Mouse (Mus musculus): ENCODE results near the gene Dnah17. TPM values are rescaled to one million over a fixed set of nuclear protein-coding genes. Genes with fewer than 3 reads are reported as not detected.

Dnah17 gene
- total RNA-seq, 2 experiments from 2014 or later: 0.05 to 0.10 TPM

DNA sequence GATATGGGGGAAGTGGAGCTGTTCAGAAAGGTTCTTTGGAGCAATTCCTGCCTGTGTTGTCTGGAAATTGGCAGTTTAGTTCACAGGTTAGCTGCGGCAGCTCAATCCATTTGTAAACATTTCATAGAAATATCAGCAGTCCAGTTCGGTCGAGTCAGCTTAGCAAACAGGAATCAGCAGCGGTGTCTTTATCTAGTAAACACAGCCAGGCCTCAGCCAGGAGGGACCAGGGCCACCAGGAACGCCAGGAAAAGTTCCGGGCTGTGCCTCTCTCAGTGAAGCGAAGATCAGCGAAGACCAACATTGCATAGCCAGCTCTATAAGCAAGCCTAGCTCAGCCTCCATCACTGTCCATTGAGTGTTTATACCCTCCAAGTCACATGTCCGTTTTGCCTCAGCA, 99.3 kb downstream of the Dnah17 start:
- no peak for DNase-seq (ENCODE audit: low spot score in 2 of 2)

DNA sequence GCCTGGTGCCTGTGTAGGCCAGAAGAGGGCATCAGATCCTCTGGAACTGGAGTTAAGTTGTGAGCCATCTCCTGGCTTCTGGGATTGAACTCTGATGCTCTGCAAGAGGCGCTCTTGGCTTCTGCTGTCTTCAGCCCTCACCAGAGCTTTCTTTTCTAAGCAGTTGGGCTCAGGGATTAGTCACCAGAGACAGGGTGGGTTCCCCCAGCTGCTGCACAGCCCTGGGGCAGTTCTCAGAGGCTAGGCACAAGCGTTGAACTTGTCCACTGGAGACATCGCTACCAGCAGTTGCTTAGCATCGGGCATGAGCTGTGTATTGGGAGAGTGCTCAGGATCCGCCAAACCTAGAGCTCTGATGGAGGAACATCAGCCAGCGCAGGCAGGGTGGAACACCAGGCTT, 101.3 kb downstream of the Dnah17 start:
- DNase-seq (ENCODE audit: low spot score in 2 of 2): no peak

DNA sequence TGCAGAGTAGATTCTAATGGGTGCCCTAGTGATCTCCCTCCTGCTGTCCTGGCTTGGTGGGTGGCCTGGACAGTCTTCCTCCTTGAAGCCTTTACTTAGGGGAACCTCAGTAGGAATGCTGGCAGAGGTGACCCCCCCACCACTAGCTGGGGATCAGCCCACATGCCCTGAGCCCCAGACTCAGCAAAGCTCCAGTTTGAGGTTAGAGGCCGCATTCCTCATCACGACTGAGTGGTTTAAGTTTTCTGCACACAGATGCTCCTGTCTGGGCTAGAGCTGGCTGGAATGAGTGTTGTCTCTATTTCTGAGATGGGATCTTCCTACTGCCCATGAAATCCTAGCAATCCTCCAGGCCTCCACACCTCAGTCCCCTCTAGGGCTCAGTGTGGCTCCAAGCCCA, 106.3 kb downstream of the Dnah17 start:
- no peak for DNase-seq (ENCODE audit: low spot score in 2 of 2)

DNA sequence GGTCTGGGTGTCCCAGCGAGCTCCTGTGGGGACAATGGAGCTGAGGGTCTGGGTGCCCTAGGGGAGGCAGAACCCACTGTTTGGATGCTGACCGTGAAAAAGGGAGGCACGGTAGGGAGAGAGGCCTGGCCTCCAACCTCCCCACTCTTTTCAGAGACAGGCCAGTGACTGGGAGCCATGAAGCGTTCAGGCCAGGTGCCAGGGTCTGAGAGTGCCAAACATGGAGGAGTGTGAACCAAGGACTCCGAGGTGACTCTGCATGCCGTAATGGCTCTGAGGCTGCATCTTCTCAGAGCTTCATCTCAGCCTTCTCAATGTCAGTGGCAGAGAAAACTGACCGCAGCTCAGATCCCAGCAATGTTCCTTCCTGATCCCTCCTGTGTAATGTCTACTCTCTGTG, 107.0 kb downstream of the Dnah17 start:
- no peak for DNase-seq (ENCODE audit: low spot score in 2 of 2)

DNA sequence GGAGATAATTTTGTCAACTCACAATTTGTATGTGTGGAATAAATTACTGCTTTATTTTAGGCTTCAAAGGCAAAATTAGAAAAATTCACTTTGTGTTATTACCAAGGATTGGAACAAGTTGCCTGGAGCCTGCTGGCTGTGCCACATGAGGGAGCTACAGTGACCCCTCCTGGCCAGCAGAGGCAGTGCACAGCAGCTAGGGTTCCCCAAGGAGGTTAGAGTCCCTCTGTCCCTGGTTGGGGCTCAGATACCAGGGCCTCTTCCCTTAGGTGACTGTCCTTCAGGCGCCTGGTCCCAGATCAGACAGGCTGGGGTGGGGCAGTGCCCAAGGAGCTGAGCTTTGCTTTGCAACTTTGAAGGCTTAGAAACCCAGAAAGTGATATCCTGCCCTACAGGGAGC, 108.6 kb downstream of the Dnah17 start:
- DNase-seq (ENCODE audit: low spot score in 2 of 2): peak; percentile 47 to 71

DNA sequence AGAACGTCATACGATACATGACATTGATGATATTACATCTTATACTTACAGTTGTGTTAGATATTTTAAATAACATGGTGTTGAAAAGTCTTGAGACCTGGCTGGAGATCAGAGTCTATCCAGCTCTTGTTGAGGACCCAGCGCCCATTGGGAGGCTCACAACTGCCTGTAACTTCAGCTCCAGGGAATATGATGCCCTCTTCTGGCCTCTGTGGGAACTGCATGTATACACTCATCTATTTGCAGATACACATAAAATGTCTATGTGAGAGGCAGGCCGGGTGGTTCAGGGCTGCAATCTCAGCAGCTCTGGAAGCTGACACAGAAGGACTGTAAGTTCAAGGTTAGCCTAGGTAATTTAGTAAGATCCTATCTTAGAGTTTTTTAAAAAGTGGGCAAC, 112.1 kb downstream of the Dnah17 start:
- DNase-seq (ENCODE audit: low spot score in 2 of 2): no peak

DNA sequence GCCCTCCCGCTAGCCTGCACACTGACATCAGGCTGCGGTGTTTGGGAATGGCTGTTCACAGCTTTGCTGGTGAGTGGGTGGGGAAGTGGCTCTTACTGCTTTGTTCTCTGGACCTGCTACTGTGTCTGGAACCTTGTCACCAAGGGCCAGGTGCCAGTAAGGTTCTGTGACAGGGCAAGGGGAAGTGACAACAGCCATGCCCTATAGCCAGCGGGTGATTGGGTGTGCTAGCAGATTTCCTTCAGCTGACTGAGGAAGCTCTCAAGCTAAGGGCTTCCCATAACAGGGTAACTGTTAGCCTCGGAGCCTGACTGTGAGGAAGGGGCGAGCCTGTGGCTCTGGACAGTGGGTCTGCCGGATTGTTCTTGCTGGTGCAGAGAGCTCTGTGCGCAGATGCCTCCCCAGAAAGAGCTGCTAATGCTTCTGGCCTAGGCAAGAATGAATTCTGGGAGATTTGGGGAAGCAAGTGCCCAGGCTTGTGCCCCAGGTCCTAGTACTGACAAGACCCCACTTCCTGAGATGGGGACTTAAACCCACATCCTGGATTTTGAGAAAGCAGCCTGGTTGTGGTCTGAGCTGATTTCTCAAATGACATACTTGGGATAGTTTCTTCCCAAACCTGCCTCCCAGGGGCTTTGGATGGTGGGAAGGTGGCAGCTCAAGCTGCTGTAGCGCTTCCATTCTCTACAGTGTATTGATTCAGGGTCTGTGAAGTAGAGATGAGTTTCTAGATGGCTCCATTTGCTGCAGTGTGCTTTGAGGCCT, 114.9 kb downstream of the Dnah17 start:
- DNase-seq (ENCODE audit: low spot score in 2 of 2): no peak

DNA sequence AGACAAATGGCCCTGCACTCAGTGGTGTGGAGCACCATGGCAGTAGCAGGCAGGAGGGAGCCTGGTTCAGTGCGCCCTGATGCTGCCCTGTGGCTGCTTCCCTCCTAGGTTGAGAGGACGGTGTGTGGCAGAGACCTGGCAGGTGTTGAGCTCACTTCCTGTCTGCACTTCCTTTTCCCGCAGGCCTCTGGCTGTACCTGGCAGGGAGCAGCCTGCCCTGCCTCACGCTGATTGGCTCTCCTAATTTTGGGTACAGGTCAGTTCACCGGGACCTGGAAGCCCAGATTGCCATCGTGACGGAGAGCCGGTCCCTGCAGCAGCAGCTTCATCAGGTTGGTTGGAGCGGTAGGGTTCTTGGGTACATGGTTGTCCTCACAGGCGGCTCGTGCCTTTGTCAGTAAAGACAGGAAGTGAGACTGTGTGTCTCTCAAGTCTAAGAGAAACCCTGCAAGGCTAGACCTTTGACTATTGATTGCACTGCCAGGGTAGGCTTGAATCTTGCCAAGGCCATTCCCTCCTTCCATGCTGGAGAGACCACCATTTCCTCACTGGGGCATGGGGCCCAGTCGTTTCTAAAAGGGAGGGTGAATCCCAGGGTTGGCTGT, 115.9 kb downstream of the Dnah17 start:
- DNase-seq (ENCODE audit: low spot score in 2 of 2): no peak

DNA sequence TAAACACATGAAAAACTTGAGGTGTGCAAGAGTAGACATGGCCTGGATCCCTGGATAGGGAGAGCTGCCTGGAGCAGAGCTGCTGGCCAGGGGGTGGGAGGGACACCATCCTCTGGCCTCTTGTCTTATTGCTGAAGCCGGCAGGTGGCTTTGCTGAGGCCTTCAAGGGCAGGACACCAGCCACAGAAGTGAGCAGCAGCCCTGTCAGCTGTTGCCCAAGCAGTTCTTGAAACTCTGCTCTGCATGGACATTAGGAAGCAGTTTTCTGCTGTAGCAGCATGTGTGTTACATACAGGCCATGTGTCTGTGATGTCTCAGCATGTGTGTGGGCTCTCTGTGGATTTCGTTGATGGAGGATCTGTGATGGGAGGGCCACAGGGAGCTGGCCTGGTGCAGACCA, 117.1 kb downstream of the Dnah17 start:
- DNase-seq (ENCODE audit: low spot score in 2 of 2): no peak

DNA sequence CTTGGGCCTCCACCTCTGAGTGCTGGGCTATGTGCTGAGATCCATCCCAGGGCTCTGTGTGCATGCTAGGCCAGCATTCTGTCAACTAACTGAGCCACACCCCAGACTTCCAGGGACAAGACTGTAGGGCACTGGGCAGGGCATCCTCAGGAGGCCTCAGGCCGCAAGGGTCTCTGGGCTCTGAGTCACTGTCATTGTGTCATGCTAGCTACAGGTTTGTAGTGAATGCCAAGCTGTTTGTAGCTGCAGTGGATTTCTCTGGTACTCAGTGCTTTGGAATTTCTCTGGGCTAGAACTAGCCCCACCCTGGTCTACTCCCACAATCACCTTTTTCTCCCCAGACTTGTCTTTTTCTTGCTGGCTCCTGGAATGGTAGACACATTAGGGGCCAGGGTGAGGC, 117.8 kb downstream of the Dnah17 start:
- DNase-seq (ENCODE audit: low spot score in 2 of 2): no peak

DNA sequence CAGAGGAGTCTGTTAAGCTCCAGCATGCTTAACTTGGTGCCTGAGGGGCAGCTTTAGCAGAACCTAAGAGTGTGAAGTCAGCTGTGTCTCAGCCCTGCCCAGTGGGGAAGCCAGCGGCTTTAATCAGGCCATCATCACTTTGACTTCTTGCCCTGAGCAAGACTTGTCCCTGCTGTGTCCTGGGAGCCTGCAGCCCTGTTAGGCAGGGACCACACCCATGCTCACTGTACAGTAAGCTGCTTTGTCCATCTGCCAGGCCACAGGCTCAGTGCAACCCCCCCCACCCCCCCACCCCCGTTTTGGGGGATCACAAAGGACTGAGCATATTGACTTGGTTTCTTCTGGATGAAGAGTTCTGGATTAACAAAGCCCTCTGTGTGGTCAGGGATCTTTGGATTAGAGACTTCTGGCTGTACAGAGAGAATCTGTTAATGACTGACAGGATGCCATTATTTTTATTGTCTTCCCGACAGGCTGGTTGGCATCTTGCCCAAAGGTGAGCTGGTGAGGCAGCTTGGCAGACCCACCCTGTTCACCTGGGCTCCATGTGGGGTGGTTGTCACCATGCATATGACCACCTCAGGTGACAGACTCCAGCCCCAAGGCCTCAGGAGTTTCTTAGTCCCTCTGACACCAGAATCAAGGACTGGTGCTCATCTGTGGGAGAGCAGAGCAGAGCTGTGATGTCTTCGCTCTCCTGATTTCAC, 120.4 kb downstream of the Dnah17 start:
- DNase-seq (ENCODE audit: low spot score in 2 of 2): no peak

DNA sequence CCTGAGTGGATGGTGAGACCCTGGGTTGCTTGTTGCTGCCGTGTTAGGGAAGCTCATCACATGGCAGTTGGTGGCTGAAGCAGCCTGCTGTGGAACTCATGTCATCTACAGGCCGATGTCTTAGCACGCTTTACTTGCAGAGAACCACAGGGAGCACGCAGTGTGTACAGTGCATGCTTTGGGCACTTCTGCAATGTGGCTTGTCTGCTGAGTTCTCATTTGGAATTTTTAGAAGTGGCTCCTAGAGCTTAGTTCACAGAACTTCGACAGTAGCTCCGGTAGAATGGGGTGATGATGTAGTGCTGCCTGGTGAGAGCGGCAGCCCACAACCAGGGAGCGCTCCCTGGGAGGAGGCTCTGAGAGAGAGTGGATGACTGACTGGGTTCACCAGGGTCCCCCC, 121.6 kb downstream of the Dnah17 start:
- DNase-seq (ENCODE audit: low spot score in 2 of 2): no peak

DNA sequence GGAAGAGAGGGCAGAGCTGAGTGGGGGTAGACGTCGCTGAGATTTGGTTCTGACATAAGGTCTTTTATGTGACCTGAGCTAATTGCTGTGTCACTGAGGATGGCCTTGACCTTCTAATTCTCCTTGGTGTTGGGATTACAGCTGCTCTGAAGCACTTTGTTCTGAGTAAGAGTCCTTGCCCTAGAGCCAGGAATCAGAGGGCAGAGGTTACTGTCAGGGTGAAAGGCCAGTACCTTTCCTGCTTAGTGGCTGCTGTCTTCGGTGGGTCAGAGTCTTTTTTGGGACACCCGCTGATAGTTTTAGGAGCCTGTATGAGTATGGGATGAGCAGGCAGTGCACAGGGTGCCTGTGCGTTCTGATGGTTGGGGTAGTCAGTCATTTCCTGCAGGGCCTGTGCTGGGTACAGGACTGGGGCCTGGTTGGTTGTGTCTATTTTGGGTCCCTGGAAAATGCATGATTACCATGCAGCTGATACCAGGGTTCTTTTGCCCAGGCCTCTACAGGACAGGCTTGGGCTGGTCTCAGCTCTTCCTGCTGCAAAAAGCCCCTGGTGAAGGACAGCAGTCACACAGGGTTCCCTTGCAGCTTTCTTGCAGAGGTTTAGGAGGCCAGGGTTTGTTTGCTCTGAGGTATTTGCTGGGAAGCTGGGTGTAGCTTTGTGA, 122.2 kb downstream of the Dnah17 start:
- no peak for DNase-seq (ENCODE audit: low spot score in 2 of 2)

DNA sequence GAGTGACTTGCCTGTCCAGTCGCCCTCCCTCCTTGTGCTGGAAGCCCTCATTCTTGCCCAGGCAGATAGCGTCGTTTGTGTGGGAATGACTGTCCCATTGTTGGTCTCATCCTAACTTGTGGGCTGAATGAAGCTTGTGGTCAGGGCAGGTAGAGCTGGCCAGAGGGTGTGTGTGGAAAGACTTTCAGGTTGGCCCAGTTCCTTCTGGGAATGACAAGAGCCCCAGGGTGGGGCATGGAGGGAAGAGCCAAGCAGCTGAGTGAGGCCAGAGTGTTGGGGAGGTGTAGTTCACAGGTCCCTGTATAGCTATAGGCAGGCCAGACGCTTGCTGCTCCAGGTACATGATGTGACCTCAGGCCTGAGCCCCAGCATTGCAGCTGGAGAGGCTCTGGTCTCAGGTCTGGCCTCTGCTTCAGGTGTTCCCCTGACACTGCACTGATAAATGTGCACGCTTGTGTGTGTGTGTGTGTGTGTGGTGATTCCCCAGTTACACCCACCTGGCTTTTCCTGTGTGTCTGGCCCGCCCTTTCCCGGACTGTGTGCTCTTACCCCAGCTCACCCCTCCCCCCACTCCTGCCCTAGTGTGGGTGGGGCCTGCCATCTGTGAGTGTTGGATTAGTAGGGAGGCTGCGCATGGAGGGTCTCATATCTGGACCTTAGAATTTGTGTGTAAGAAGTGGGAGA, 122.8 kb downstream of the Dnah17 start:
- DNase-seq (ENCODE audit: low spot score in 2 of 2): no peak

DNA sequence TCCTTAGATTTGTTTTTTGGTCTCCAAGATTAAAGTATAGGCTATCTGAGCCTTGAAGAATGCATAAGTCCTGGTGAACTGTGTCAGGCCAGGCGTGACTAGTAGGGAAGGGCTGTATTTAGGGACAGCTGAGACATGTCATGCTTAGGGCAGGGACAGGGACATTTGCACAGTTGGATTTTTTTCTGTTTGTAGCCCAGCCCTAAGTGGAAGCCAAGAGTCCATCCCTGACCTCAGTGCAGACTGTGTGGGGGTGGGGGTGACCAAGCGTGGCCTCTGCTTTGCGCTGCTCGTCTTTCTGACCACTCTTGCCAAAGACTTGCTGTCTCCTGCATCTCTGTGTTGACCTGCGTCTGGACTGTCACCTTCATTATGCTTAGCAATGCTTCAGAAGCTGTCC, 126.2 kb downstream of the Dnah17 start:
- DNase-seq (ENCODE audit: low spot score in 2 of 2): no peak

DNA sequence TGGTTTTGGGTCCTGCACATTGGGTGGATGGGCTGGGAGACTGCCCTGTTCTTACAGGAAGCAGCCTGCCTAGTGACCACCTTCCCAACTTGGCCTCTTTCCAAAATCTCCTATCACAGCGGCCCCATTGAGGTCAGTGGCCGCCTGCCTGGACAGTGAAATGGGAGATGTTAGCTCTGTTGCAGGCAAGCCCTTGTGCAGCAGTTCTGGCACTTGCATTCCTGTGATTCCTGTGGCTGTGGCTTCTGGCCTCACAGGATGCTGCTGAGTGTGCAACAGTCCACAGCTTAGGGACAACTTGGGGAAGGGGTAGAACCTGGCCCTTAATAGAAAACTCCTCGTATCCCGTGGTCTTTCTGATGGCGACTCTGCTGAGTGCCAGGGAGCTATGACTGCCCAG, 126.7 kb downstream of the Dnah17 start:
- no peak for DNase-seq (ENCODE audit: low spot score in 2 of 2)

DNA sequence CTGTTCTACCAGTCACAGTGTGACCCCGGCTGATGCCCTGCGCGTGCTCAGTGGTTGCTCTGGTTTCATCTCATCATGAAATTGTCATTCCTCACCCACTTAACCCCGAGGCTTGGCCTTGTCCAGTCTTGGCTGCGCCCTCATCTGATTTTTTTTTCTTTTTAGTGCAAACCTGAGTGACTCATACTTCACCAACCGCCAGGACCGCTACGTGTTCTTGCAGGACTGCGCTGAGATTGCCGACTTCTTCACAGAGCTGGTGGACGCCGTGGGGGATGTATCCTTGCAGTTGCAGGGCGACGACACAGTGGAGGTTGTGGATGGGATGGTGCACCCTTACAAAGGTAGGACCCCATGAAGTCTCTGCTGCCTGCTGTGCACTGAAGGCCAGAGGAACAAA, 127.3 kb downstream of the Dnah17 start:
- no peak for DNase-seq (ENCODE audit: low spot score in 2 of 2)

DNA sequence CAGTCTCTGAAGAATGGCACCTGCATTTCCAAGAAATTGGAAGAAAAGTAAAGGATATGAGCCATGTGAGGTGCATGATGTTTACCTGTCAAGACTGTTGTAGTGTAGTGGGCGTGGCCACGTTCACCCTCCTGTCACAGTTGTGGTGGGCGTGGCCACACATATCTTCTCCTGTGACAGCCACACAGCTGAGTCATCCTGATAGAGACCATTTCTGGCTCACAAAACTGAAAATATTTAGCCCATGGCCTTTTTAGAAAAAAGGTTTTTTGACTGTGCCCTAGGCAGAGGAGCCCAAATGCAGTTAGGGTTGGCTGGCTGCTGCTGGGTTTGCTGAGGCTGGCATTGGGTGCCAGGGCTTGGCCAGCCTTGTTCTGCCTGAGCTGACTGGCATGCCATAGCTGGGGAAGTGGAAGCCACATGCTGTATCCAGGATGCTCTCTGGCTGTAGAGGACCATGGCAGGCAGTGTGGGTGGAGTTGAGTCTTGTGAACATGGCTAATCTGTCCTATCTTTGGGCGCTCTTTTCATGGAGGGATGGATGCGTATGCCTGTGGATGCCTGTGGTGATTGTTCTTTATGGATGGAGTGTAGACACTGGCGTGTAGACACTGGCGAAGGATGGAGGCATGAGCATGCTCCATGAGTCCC, 129.7 kb downstream of the Dnah17 start:
- DNase-seq (ENCODE audit: low spot score in 2 of 2): no peak

DNA sequence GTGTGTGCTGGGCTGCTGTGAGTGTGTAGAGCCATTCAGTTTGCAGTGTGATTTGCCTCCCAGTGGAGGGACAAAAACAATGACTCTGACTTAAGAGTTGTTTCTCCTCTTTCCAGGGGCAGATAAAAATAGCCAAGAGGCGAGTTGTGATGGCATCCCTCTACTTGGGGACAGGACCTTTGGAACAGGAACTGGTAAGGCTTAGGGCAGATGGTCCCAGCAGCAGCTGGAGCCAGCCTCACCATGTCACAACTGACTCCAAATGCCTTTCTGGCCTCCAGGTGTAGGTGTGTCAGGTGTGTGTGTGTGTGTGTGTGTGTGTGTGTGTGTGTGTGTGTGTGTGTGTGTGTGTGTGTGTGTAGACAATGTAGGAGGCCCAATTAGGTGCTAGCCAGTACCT, 130.4 kb downstream of the Dnah17 start:
- DNase-seq (ENCODE audit: low spot score in 2 of 2): no peak

DNA sequence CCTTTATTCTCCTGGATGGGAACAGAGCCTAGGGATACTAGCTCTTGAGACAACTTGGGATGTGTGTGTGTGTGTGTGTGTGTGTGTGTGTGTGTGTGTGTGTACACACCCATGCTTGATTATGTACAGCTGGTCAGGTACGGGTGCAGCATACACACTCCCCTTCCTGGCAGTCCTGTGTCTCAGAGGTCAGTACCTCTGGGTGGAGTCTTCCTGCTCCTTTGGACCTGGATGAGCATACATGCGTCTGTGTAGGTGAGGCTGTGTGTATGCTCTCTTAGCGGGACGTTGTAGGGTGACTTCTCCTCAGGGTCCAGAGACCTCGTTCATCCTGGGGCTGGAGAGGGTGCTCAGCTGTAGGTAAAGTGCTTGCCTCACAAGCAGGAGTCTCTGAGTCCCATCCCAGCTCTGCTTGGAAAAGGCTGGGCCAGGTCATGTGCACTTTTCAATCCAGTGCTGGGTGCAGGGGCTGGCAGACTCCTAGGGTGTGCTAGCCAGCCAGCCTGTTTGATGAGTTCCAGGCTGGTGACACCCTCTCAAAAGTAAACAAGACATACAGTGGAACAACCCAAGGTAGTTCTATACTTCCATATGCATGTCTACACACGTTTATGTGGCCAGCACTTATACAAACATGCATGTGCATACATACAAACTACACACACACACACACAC, 131.0 kb downstream of the Dnah17 start:
- DNase-seq (ENCODE audit: low spot score in 2 of 2): no peak

Data from gastrocnemius, postnatal 4 days (tissue).